Mouse (Mus musculus): Measurements from ENCODE around the gene Abraxas2.

Gene Abraxas2

DNA sequence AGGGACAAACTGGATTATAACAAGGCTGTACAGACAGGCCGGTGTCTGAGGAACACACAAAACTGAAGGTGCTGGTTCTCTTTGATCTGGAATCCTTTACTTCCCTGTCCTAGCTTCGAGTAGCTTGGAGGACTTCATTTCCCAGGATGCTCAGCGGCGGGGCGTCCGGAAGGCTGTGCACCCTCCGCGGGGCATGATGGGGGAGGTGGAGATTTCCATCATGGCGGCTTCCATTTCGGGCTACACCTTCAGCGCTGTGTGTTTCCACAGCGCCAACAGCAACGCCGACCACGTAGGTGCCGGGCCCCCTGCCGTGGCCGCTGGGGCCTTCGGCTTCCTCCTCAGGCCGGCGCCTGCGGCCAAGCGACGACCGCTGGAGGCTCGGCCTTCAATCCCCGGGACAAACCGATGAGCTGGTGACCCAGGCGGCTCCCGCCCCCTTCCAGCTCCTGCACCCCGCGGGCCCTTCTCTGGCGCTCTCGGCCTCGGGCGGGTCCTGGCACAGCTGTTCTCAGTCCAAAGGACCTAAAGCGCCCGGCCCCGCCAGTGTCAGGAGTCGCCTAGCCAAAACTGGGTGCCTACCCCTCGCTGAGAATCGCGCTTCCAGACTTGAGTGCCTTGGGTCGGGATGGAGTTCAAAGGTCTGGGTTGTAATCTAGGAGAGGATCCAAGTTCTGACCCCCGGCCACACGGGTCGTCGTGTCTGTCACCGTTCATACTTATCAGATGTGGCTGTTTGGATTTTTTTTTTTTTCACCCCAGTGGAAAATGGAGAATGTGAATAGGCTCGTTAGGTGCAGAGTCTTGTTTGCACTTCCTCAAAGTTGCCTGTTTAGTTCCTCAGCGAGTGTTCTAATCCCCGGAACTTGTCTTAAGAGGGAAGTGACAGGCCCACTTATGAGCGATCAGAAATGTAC, at the start of gene Abraxas2:
Gene Abraxas2 (plus strand): TSS at position 184 of the 917 bp plus-strand sequence.
- peak; percentile 84 for DNase-seq (ENCODE audit: low spot score)

DNA sequence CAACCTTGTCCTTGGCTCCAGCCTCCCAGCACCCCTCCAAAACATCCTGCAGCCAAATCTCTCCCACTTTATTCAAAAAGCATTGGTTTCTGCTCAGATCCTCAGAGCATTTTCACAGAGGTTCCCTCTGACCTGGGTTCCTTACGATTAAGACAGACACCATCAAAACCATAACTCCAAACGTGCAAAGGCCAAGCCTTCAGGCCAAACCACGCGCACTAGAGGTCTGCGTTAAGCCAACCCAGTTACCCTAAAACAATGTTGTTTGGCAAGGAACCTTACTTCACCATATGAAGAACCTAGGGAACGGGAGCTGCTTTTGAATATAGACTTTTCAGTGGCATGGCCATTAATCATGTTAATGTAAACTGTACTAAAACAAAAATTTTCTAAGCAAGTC, 49.3 kb upstream of the Abraxas2 start:
- DNase-seq (ENCODE audit: low spot score): no peak

DNA sequence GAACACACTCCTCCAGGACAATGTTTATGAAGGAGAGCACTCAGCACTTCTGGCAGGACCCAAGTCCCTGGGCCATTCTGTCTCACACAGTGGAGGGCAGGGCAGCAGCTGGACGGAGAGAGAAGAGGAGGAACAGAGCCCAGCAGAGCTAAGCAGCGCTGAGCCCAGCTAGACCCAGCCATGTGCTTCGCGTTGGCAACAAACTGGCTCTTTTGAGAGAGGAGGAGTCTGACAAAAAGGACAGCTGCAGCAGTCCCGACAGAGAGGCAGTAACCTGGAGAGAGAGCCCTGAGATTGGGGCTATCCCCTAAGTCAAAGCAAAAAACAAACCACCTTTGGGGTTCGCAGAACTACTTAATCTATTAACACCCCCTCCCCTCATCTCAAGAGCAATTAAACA, 48.7 kb upstream of the Abraxas2 start:
- DNase-seq (ENCODE audit: low spot score): no peak

DNA sequence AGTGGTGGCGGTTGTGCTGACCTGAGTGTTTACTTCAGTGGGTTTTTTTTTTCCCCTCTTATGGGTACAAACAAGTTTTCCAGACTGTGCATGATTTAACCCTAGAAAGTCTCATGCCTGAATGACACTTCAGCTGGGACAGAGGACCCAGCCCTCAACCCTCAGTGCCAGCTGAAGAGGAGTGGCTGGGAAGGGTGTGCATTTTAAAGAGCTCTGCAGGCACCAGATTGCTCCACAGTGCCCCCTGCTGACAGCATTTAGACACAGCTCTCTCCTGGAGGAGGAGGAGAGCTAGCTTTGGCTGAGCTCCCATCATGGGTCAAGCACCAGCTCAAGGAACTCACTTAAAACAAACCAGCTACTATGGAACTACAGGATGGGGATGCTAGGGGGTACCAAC, 48.1 kb upstream of the Abraxas2 start:
- peak; percentile 85 for DNase-seq (ENCODE audit: low spot score)

DNA sequence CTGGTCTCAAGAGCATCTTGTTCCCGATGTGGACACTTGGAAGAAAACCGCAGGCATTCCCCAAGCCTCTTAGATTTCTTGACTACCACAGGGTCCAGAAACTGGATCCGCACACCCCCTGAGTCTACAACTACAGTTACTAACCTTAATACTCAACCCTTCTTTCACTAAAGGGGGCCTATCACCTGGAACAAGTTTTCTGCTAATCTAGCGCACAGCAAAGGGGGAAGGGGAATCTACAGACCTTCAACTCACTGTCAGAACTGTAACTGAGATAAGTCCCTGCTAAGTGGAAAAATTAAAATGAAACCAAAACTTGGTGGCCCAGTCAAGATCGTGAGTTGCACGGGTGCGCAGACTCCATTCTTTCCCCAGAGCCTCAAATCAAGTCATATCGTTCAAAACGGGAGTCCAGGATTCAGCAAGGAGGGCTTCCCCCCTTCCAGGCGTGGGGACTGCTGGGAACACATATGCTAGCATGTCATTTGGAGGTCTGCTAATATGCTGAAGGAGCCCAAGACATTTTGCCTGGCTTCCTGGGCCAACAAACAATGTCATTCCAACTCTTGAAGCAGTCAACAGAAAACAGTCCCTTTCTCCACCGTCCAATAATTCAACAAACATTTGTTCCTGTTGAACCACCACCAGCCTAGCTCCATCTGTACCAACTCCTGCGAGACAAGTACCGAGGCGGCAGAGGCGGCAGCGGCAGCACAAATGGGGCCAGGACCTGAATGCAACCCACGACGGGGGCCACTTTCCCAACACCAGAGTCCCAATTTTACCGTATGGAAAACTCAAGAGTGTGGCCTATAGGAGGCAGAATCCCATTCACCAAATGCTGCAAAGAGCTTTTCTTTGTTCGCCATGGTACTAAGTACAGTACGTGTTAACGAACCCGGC, 47.1 kb upstream of the Abraxas2 start:
- DNase-seq (ENCODE audit: low spot score): peak; percentile 36

DNA sequence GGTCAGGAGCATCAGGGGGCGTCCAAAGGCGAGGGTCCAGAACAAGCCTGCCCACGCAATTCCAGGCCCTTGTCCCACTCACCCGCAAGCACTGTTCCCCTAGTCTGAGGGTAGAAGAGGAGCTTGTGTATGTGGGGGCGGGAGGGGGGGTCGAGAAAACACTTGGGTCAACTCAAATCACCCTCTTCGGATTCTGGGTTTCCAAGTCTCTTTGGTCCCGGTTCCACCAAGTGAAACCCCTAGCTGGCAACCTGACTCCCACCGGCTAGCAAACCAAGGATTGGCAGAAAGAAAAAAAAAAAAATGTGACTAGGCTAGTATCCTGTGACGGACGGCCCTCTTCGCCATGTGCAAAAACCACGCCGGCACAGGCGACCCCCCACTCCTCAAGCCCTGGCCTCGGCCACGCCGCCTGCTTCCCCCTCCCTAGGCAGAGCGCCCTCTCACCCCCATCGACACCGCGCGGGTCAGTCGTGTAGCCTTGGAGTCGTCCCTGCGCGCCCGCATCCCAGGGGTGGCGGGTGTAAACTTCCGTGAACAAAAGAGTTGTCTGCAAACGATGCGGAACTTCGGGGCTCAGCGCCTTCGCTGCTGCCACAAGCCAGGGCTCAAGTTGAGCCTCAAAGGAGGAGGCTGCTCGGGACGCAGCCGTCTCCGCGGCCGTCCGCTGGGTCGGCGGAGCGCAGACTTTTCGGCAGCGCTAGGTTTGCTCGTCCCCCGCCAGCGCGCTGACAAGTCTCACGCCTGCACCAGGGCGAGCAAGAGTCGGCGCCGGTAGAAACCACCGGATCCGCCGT, 46.2 kb upstream of the Abraxas2 start:
- peak; percentile 44 for DNase-seq (ENCODE audit: low spot score)

DNA sequence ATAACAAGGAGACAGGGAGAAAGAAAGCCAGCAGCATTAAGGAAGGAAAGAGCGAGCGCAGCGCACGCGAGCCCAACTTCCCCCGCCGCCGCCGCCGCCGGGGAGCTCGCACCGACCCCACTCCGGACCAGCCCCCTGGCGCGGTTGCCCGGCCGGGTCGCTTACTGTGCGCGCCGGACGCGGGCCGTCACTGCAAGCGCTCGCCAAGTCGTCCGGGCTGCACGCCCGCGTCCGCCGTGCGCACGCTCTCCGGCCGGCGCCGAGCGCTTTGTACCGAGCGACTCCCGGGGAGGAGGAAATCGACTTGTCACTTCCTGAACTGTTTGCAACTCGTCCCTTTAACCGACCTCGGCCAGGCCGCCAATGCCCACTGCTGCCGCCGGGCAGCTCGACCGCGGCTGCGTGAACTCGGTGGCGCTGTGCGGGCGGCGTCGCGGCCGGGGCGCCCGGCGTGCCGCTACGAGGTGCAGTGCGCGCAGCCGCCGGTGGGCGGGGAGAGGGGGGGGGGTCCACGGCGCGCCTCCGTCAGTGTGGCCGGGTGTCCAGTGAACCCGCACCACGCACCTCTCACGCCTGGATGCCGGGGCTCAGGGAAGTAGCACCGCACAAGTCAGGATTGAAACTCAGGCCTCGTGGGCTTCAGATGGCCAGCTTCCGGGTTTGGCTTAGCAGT, 45.5 kb upstream of the Abraxas2 start, which contains the start of gene Fam53b:
Gene Fam53b (minus strand): TSS at position 471 of the 673 bp plus-strand sequence.
- DNase-seq (ENCODE audit: low spot score): peak; percentile 51

DNA sequence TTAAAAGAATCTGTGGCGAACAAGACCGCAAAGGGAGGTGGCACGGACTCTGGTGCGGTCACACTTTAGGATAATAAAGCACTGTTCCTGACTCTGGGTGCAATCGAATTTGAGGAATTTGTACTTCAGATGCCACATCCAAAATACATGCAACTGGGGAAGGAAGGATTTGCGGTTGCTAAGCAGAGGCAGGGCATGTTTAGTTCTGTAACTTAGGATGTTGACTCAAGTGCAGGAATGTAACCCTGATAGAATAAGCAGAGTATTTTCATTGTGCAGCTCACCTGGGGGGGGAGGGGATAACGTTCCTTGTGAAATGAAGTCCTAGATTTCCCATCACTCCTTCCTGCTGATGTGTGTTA, 45.0 kb upstream of the Abraxas2 start:
- no peak for DNase-seq (ENCODE audit: low spot score)

DNA sequence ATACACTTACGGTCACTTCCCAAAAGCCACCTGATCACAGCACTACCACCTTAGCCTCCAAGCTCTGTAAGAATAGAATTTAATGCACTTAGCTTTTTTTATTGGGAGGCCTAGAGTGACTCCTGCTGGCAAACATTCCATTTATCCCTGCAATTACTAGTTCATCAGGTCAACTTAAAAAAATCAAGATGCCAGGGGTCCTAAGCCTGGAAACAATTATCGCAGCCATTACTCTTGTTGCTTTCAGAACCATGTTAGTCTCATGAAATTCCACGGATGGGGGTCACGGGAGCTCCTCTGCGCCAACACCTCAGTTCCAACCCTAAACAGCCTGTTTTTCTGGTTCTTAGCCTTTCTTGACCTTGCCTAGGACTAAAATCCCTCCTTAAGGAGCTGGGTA, 43.9 kb upstream of the Abraxas2 start:
- DNase-seq (ENCODE audit: low spot score): no peak

DNA sequence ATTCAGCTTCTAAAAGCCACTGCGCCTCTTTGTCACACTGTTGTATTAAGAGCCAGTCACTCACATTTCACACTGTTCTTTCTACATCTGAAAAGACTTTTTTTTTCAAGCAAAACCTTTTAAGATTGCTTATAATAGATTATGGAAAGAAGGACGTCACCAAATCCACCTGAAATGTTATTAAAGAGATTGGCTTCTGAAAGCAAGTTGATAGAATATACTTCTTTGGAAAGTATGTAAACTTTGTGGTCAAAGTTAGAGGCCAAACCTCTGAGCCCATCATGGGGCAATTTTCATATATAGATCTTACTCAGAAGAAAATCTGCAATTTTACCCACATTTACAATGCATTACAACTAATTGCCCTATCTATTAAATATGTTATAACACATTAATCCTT, 42.5 kb upstream of the Abraxas2 start:
- no peak for DNase-seq (ENCODE audit: low spot score)

DNA sequence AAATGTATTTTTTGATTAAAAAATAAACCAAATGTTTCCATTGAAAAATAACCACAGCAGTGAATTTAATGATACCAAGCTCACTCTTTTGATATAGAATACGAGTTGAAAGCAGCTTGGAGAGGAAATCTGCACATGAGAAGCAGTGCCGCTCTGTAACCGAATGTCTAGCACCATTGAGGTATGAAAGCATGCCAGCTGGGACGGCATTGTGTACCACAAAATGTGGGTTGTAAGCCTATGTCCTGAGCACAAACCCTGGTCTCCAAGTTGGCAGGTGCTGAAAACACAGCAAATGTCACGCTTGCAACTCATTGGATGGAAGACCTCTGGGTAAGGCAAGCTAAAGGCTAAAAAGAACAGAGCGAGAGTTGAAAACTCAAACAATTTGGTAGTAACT, 42.0 kb upstream of the Abraxas2 start:
- no peak for DNase-seq (ENCODE audit: low spot score)

DNA sequence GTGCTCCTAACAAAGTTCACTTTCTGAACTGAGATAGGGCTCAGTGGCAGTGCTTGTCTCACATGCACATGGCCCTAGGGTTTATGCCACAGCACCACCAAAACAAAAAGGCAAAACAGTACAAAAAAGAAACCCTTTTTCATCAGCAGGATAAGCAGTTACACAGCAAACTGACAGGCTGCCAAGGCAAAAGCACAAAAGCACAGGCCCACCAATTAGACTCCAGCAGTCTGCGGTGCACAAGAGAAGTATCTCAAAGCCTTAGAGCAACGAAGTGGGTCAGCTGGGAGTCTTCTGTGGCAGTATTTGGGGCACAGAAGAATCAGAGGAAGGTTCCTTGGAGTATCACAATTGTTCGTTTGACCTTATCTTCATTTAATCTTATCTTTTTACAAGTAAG, 38.3 kb upstream of the Abraxas2 start:
- DNase-seq (ENCODE audit: low spot score): no peak

DNA sequence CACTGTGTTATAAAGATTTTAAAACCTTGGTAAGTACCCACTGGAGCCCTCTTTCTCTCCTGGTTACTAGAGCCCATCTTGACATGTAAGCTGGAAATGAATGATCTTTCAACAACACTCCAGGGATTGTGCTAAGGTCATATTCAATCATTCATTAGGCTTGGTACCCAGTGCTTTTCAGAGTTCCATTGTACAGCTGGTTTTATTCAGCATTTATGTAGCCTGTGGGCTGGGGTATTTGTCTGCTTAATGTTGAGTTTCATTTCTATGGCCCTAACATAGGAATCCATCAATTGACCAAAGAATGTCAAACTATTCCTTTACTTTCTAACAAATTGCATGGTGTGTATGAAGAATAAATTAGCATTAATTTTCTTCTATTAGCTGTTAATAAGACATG, 35.2 kb upstream of the Abraxas2 start:
- DNase-seq (ENCODE audit: low spot score): no peak

DNA sequence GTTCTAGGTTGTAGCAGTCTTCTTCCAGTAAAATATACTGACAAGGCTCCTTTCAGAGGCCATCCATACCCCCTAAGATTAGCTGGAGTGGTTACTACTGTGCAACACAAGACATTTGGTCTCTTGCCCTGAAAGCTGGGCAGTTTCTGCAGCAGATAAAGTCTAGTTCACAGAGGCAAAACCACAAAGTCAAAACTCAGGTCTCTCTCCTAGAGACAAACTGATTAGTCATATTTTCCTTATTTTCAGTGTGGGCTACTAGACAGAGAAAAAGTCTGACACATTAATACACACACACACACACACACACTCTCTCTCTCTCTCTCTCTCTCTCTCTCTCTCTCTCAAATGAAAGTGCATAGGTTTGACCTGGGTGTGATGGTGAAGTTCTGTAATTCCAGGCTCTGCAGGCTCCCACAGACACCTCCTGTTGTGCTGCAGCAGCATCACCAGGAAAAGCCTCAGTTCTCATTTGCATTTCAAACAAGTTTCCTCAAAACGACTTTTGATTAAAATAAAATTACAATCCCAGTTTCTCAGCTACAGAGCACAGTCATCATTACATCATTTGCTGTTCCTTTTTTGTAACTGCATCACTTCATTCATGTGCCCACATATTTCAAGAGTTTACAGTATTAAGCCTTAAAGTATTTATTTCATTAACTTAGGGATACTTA, 34.5 kb upstream of the Abraxas2 start:
- DNase-seq (ENCODE audit: low spot score): no peak

DNA sequence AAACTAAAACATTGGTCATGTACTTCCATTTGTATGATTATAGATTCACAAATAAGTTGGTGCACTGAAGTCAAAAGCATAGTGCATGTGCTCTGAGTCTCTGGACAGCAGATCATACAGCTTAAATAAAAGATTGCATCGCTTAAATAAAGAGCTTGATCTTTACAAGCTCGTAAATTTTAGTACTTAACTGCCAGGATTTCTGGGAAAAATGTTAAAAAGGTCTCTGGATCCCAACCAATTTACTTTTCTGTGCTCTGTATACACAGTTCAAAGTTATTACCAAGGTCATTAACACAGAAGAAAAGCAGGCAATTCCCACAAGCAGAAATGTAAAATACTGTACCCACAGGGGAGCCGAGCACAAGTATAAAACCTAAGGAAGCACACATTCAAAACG, 28.1 kb upstream of the Abraxas2 start:
- no peak for DNase-seq (ENCODE audit: low spot score)

DNA sequence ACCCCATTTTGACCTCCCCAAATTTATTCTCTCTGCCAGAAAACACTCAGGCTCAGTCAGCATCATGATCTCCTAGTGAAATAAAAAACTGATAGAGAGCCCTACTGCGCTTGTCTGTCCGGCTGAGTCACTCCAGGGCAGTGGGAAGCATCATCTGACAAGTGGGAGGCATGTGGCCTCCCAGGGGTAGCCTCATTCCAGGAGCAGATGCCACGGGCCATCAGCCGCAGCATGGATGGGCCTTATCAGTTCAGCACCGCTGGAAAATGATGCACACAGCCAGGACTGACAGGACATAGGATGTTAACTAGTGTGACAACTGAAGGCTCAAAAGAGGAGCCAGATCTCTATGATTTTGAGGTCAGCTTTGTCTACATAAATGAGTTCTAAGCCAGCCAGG, 17.7 kb upstream of the Abraxas2 start:
- no peak for DNase-seq (ENCODE audit: low spot score)

DNA sequence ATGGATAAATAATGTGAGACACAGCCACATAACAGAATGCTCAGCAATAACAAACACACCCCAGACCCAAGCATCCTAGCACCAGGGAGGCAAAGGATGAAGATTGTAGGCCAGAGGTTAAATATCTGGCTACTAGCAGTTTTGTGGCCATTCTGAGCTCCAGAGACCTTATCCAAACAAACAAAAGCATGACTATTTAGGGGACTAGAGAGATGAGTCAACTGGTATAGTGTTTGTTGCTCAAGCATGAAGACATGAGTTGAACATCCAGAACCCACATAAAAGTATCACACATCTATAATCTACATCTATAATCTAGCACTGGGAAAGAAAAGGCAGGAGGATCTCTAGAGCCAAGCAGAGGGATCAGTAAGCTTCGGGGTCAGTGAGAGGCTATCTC, 16.6 kb upstream of the Abraxas2 start:
- DNase-seq (ENCODE audit: low spot score): no peak

DNA sequence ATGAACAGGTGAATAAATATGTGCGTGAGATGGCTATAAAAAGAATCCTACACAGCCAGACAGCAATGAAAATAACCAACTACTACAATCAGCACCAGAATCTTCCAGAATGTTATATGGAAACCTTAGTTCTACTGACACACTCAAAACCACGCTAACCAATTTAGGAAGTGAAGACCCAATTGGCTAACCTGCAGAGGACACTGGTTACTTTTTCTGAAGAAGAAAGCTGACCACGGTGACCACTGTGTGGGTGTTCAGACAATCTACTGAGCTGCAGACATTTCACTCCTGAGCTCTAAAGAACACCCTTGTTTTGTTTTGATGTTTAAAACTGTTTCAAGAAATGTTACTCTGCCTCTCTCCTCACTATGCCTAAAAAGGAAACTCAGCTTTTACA, 15.9 kb upstream of the Abraxas2 start:
- no peak for DNase-seq (ENCODE audit: low spot score)

DNA sequence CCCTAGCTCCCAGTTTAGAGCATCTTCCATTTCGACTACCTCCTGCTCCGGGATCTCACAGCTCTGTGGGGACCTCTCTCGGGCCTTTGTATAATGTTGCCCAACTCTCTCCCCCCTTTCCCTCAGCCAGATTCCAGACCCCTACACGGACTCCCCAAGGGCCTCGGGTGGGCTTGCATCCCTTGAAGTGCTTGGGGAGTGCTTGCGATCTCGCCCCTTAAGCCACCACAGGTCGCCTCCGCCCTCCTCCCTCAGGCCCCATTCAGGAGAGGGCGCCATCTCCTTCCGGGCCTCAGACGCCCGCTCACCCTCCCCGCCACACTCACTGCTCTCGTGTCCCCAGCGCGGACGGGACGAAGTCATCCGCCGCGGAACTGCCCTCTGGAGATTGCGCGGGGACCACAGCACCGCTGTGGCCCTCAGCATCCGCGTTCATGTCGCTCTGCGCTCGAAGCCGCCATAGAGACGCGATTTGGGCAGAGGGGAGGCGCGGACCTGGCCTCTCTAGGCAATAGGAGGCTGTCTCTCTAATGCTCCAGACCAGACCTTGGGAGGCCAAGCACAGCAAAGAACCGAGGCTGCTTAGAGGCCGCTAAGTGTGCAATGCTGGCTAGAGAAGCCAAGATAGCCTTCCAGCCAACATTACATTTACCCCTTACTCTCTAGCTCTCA, 6.7 kb upstream of the Abraxas2 start, which contains the start of gene Eef1akmt2:
Gene Eef1akmt2 (minus strand): TSS at position 501 of the 672 bp plus-strand sequence.
- peak; percentile 71 for DNase-seq (ENCODE audit: low spot score)

DNA sequence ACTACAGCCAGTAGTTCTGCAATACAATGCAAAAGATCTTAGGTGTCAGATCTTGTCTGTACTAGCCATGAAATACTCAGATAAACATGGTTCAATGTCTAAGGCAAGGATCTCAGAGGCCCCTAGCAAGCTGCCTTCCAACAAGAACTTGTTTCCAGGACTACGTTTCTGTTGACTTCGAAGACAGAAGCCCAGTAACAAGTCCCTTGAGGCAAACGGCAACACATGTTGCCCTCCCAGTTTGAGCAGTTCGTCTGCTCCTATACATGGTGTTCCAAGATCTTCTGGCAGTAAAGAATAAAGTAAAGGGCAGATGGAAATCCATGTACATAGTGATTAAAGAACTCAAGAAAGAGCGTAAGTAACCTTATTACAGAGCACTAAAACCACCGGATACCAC, 5.7 kb upstream of the Abraxas2 start:
- no peak for DNase-seq (ENCODE audit: low spot score)

Data from spleen, adult 12 weeks (tissue).